Mouse (Mus musculus) bone marrow macrophage, adult 2 months (primary cell): Measurements from ENCODE around the gene Abcc2. TPM values are rescaled to one million over a fixed set of nuclear protein-coding genes. Genes with fewer than 3 reads are reported as not detected.

Source experiments
- H3K27ac ChIP-seq: 2 replicates; pipeline ENCODE4 v1.5.1; 2012; ENCODE audit warnings: low read depth, low read length; ENCODE audit not compliant: insufficient read depth
- H3K4me1 ChIP-seq: 2 replicates; pipeline ENCODE4 v1.6.1; 2012; ENCODE audit warnings: low read length; ENCODE audit not compliant: control insufficient read depth, insufficient read depth
- H3K4me3 ChIP-seq: 2 replicates; pipeline ENCODE4 v1.5.1; 2012; ENCODE audit warnings: mild to moderate bottlenecking, low read length, moderate library complexity; ENCODE audit not compliant: insufficient read depth
- CTCF ChIP-seq: IDR thresholded peaks from 2 replicates; pipeline ENCODE4 v1.5.1; 2012; ENCODE audit warnings: low read depth, mild to moderate bottlenecking, low read length, moderate library complexity
- POLR2A ChIP-seq: IDR thresholded peaks from 2 replicates; pipeline ENCODE4 v1.6.1; 2012; ENCODE audit warnings: mild to moderate bottlenecking, low read depth, low read length, borderline replicate concordance
- polyA plus RNA-seq: library from polyadenylated mRNA; stranded (reverse); fragments of >200 nt; gene quantifications from 2 replicates; pipeline ENCODE4 v1.2.4, GENCODE M21; 2012; ENCODE audit not compliant: missing spikeins, insufficient read depth, insufficient read length

Gene Abcc2
- polyA plus RNA-seq, 1 experiment, result 0.78 TPM

DNA sequence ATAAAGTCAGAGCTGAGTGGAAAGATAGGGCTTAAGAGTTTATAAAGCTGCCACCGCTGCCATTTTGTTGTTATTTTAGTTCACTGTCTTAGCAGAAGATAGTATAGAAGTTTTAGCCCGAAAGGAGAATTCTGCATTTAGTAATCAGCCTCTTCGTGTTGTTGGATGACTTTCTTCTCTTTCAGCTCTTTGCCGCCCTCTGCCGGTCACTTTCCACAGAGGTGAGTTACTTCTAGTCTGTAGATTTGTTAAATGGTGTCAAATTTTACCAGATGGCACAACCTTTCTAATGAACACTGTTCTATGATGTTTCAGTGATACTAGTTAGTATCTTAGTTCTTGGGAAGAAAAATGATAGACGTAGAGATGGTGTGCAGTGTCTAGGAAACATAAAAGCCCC, 21.5 kb upstream of the Abcc2 start:
- TF ChIP-seq POLR2A, result no peak
- no peak for TF ChIP-seq CTCF
- Histone ChIP-seq H3K4me3 (no peak overlapping the region), H3K27ac (no peak overlapping the region), H3K4me1 (peaks cover 2% of the 10 kb centered on the region; the same call in 1 of the 2 replicates)

DNA sequence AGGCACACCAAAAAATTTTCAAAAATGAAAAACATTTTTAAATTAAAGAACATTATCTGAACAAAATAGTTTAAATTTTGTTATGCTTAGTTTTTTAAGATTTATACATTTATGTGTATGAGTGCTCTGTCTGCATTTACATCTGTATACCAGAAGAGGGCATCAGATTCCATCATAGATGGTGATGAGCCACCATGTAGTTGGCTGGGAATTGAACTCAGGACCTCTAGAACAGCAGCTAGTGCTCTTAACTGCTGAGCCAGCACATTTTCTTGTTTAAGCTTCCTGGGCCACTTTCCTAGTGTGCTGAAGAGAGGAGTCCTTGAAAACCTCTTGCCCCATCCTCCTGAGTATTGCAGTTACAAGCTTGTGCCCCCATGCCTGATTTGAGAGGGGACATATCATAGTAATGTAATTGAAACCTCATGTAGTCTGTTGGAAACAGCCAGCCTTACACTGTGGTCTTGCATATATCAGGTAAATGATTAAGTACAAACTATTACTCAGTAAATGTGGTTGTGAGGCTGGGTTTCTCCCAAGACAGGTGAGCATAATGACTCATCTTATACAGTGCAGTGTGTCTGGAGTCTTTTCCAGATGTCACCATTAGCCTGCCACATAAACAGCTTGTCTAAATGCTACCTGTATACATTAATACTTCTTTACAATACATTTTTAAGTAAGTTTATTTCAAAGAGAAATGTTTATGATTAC, 20.3 kb upstream of the Abcc2 start:
- Histone ChIP-seq H3K4me1 (peaks cover 2% of the 10 kb centered on the region; the same call in 1 of the 2 replicates), H3K4me3 (no peak overlapping the region), H3K27ac (no peak overlapping the region)
- TF ChIP-seq CTCF, result no peak
- TF ChIP-seq POLR2A, result no peak

- H3K4me1 ChIP-seq, result peaks cover 2% of the 10 kb centered on the region; the same call in 1 of the 2 replicates
- no peak for TF ChIP-seq CTCF
- TF ChIP-seq POLR2A, result no peak
- H3K27ac ChIP-seq, result no peak overlapping the region
- H3K4me3 ChIP-seq, result no peak overlapping the region
Measured at GRCm38 (mm10) chr19:43762410-43762809, 19.6 kb upstream of the Abcc2 start.

- Histone ChIP-seq H3K4me1 (peaks cover 7% of the 10 kb centered on the region), H3K27ac (no peak overlapping the region), H3K4me3 (no peak overlapping the region)
- no peak for TF ChIP-seq POLR2A
- no peak for TF ChIP-seq CTCF
Measured at GRCm38 (mm10) chr19:43766451-43766850, 15.5 kb upstream of the Abcc2 start.

DNA sequence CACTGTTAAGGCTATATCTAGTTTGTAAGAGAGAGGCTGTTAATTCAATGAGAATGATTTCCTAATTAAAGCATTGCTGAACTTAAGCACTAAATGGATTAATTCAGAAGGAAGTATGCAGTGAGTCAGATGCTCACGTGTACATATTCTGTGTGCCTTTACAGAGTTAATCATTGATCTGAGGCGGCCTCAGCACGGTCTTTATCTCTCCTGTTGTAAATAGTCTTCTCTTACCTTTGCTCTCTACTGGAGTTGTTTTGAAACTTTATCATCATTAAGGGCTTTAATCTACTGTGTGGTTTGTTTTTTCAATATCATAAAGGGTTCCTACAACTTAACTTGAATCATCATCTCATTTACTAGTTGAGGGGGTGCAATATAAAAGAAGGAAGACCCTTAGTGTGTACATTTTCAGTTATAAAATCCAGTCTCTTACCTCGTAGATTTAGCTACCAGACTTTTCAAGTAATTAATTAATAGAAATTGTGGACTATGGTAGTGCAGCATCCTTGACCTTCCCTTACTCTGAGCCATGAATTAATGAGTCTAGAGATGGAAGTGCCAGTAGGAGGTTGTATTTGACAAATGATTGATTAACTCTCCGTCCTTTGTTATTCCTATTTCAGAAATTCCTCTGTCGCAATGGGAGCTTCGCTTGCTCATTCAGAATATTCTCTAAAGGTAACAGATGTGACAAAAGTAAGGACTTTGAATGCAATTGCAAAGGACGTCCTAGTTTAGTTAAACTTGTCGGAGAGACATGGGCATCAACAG, 14.3 kb upstream of the Abcc2 start:
- H3K4me1 ChIP-seq, result peaks cover 8% of the 10 kb centered on the region
- H3K4me3 ChIP-seq, result no peak overlapping the region
- H3K27ac ChIP-seq, result no peak overlapping the region
- TF ChIP-seq POLR2A, result no peak
- no peak for TF ChIP-seq CTCF

GRCm38 (mm10) chr19:43769366-43769960, 12.5 kb upstream of the Abcc2 start:
- Histone ChIP-seq H3K27ac (no peak overlapping the region), H3K4me3 (no peak overlapping the region), H3K4me1 (peaks cover 8% of the 10 kb centered on the region)
- no peak for TF ChIP-seq POLR2A
- TF ChIP-seq CTCF, result no peak

DNA sequence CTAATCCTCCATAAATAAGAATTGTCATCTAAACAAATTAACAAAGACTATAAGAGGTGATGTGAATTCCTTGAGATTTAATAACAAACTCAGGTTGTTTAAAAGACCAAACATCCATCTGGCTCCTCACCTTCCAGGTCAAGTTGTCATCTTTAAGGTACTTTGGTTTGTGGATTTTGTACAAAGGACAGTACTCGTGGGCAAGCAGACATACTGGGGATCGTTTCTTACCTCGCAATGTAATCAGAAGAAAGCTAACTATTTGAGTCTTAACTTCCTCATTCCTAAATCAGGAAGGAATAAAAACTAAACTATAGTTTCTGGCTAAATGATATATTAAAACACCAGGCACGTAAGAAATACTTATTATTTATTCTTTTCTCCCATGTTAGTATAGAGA, 11.4 kb upstream of the Abcc2 start:
- no peak overlapping the region for H3K4me3 ChIP-seq
- TF ChIP-seq CTCF (no peak), POLR2A (no peak)
- H3K27ac ChIP-seq, result no peak overlapping the region; the same call in 1 of the 2 replicates
- H3K4me1 ChIP-seq, result peaks cover 8% of the 10 kb centered on the region

DNA sequence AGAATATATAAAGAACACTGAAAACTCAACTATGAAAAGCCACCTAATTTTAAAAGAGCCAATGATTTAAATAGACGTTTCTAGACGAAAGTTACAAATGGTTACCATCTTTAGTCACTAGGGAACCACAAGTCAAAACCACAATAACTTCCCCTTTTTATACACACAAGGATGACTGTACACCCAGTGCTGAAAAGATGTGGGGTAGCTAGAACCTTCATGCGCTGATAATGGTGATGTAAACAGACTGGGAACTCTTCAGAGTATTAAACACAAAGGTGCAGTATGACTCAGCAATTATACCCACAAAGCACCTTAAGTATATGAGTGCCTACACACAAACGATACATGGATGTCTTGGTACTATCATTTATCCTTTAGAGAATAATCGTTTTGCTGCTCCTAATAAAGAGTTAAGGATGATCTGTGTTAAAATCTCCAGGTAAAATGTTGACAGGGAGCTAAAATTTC, 10.5 kb upstream of the Abcc2 start:
- Histone ChIP-seq H3K27ac (no peak overlapping the region), H3K4me3 (no peak overlapping the region), H3K4me1 (peaks cover 8% of the 10 kb centered on the region)
- TF ChIP-seq POLR2A, result no peak
- TF ChIP-seq CTCF, result no peak

DNA sequence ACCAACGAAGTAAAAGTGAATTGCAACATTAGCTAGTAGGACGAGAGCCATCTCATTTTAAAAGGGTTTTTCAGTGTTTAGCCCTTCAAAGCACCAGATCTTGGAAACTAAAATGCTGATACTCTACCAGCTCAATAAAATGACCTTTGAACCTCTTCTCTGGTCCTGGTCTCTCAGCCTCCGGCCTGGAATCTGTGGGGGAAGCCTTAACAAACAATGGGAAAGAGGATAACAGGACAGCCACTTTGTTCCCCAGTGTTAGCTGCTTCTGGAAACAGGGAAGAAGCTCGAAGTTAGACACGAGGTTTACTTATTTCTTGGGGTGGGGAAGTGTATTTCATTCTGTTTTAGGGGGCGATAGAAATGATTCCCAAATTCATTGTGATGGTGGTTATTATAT, 9.7 kb upstream of the Abcc2 start:
- no peak overlapping the region for H3K27ac ChIP-seq
- TF ChIP-seq CTCF (no peak), POLR2A (no peak)
- peaks cover 8% of the 10 kb centered on the region for H3K4me1 ChIP-seq
- no peak overlapping the region for H3K4me3 ChIP-seq

GRCm38 (mm10) chr19:43775433-43775832, 6.6 kb upstream of the Abcc2 start:
- Histone ChIP-seq H3K4me1 (peaks cover 5% of the 10 kb centered on the region), H3K4me3 (no peak overlapping the region), H3K27ac (no peak overlapping the region)
- TF ChIP-seq POLR2A, result no peak

DNA sequence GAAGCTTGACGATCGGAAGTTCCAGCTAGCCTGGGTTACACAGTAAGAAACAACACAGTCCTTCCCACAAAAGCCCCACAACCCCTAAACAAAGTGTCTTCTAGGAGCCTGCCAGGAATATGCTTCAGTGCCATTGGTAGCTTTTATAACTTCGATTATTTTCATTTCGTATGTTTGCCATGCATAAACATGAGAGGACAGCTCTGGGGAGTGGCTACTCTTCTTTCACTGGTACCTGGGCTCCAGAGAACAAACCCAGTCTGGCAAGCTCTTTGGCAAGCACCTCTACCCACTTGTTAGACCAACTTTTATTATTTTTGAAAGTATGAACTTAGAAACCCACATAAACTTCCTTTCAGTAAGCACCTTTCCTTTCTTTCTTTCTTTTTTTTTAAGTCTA, 5.4 kb upstream of the Abcc2 start:
- TF ChIP-seq CTCF (no peak), POLR2A (no peak)
- Histone ChIP-seq H3K4me1 (peaks cover 5% of the 10 kb centered on the region; the same call in 1 of the 2 replicates), H3K4me3 (no peak overlapping the region), H3K27ac (no peak overlapping the region)
